Mouse (Mus musculus): ENCODE results near the gene Lrrfip1.

Lrrfip1 gene

GRCm38 (mm10) chr1:90998891-90999611 is 514 bp downstream of the Lrrfip1 start:
- peak; percentile 68 for DNase-seq

- no peak for DNase-seq
Measured at GRCm38 (mm10) chr1:90999911-91000601, 1.5 kb downstream of the Lrrfip1 start.

GRCm38 (mm10) chr1:91001101-91001500 is 2.6 kb downstream of the Lrrfip1 start:
- DNase-seq, result no peak

- DNase-seq, result no peak
Measured at GRCm38 (mm10) chr1:91001871-91002539, 3.5 kb downstream of the Lrrfip1 start.

- no peak for DNase-seq
Measured at GRCm38 (mm10) chr1:91002641-91003040, 4.1 kb downstream of the Lrrfip1 start.

GRCm38 (mm10) chr1:91003522-91004253 is 5.2 kb downstream of the Lrrfip1 start:
- no peak for DNase-seq

- no peak for DNase-seq
Measured at GRCm38 (mm10) chr1:91006037-91006436, 7.5 kb downstream of the Lrrfip1 start.

GRCm38 (mm10) chr1:91006708-91007107 is 8.2 kb downstream of the Lrrfip1 start:
- no peak for DNase-seq

GRCm38 (mm10) chr1:91008147-91008682 is 9.7 kb downstream of the Lrrfip1 start:
- no peak for DNase-seq

GRCm38 (mm10) chr1:91008746-91009145 is 10.2 kb downstream of the Lrrfip1 start:
- DNase-seq, result no peak

GRCm38 (mm10) chr1:91009266-91009665 is 10.7 kb downstream of the Lrrfip1 start:
- DNase-seq, result no peak

- no peak for DNase-seq
Measured at GRCm38 (mm10) chr1:91010216-91010615, 11.7 kb downstream of the Lrrfip1 start.

- no peak for DNase-seq
Measured at GRCm38 (mm10) chr1:91010716-91011115, 12.2 kb downstream of the Lrrfip1 start.

- DNase-seq, result no peak
Measured at GRCm38 (mm10) chr1:91011336-91011735, 12.8 kb downstream of the Lrrfip1 start.

GRCm38 (mm10) chr1:91013803-91014202 is 15.3 kb downstream of the Lrrfip1 start:
- no peak for DNase-seq

GRCm38 (mm10) chr1:91015571-91015970 is 17.0 kb downstream of the Lrrfip1 start:
- DNase-seq, result no peak

GRCm38 (mm10) chr1:91017111-91017758 is 18.7 kb downstream of the Lrrfip1 start:
- DNase-seq, result peak; percentile 59

- DNase-seq, result no peak
Measured at GRCm38 (mm10) chr1:91019346-91019745, 20.8 kb downstream of the Lrrfip1 start.

- no peak for DNase-seq
Measured at GRCm38 (mm10) chr1:91021304-91021703, 22.8 kb downstream of the Lrrfip1 start.

GRCm38 (mm10) chr1:91022157-91022895 is 23.8 kb downstream of the Lrrfip1 start:
- DNase-seq, result no peak

GRCm38 (mm10) chr1:91023230-91023629 is 24.7 kb downstream of the Lrrfip1 start:
- no peak for DNase-seq

GRCm38 (mm10) chr1:91023960-91024359 is 25.4 kb downstream of the Lrrfip1 start:
- DNase-seq, result no peak

Data from embryo, embryonic 11 days (tissue).